Mouse (Mus musculus): ENCODE measurements around the gene Fgfr2. TPM values are rescaled to one million over a fixed set of nuclear protein-coding genes. Genes with fewer than 3 reads are reported as not detected.

Fgfr2 gene
- polyA plus RNA-seq, 1 experiment, result 14.7 TPM

DNA sequence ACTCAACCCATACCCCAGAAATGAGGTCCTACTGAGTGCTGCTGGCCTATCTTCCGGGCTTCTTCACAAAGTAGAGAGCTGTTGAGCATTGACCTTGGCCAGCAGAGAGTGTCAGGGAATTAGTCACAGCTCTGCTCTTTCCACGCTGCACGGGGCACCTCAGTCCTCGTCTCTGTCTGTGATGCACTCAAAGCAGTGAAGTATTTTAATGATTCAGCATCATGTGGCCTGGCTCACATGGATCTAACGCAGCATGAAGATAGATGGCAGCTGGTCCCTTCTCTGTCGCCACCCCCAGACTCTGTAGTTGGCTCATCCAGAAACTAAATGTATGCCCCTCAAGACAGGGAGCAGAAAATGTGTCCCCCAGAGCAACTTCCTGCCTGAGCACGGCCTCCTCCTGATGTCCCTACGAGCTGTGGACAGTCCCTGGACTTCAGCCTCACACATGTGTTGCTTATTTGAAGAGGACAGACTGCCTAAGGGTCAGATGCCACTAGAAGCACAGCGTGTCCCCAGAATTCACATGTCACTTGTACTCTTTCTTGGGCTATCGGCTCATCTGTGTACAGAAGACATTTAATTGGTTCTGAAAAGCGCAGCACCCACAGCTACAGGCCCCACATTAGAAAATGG, 697.7 kb downstream of the Fgfr2 start:
- 0 out of 2 replicates have a peak, but pooled peaks cover 2% of the 10 kb centered on the region for H3K27me3 ChIP-seq (ENCODE audit: control insufficient read depth, insufficient read depth, low read length)
- WGBS, result 79% methylated on average over 11 of the region's 11 CpGs
- H3K27ac ChIP-seq (ENCODE audit: insufficient read depth, low read depth, low read length), result no peak overlapping the region
- H3K36me3 ChIP-seq (ENCODE audit: control insufficient read depth, insufficient read depth, low read length), result no peaks in the 10 kb centered on the region
- TF ChIP-seq POLR2A (IDR thresholded peaks at IDR 0.05; ENCODE audit: low read depth, low read length), result no peak
- TF ChIP-seq CTCF (IDR thresholded peaks at IDR 0.05; ENCODE audit: extremely low read depth, insufficient read length, insufficient replicate concordance, low read depth, low read length), result no peak
- no peak overlapping the region for H3K4me3 ChIP-seq (ENCODE audit: low read depth, low read length)
- H3K4me1 ChIP-seq (ENCODE audit: control insufficient read depth, insufficient read depth, insufficient read length, low read length), result peaks cover 2% of the 10 kb centered on the region; the same call in 1 of the 2 replicates

DNA sequence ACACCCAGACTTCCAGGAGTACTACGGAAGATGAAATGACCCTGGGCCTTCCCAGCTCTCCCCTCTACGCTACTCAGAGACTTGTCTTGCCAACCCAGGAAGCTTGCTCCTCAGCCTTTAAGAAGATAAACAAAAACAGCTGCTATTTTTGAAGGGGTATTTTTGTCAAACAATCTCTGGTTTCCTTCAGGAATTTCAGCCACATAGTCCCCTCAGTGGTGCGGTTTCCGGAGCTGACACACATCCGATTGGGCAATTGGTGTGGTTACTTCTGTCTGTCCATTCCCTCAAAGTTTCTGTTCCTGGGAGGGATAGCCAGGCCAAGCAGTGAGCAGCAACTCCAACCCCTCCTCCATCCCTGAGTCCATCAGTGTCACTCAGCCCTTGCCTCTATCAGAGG, 699.6 kb downstream of the Fgfr2 start:
- H3K4me3 ChIP-seq (ENCODE audit: low read depth, low read length), result no peak overlapping the region
- H3K27ac ChIP-seq (ENCODE audit: insufficient read depth, low read depth, low read length), result no peak overlapping the region
- H3K4me1 ChIP-seq (ENCODE audit: control insufficient read depth, insufficient read depth, insufficient read length, low read length), result peaks cover 2% of the 10 kb centered on the region; the same call in 1 of the 2 replicates
- TF ChIP-seq CTCF (IDR thresholded peaks at IDR 0.05; ENCODE audit: extremely low read depth, insufficient read length, insufficient replicate concordance, low read depth, low read length), result no peak
- TF ChIP-seq POLR2A (IDR thresholded peaks at IDR 0.05; ENCODE audit: low read depth, low read length), result no peak
- WGBS, result 75% methylated on average over 5 of the region's 5 CpGs
- 0 out of 2 replicates have a peak, but pooled peaks cover 2% of the 10 kb centered on the region for H3K27me3 ChIP-seq (ENCODE audit: control insufficient read depth, insufficient read depth, low read length)
- H3K36me3 ChIP-seq (ENCODE audit: control insufficient read depth, insufficient read depth, low read length), result no peaks in the 10 kb centered on the region

DNA sequence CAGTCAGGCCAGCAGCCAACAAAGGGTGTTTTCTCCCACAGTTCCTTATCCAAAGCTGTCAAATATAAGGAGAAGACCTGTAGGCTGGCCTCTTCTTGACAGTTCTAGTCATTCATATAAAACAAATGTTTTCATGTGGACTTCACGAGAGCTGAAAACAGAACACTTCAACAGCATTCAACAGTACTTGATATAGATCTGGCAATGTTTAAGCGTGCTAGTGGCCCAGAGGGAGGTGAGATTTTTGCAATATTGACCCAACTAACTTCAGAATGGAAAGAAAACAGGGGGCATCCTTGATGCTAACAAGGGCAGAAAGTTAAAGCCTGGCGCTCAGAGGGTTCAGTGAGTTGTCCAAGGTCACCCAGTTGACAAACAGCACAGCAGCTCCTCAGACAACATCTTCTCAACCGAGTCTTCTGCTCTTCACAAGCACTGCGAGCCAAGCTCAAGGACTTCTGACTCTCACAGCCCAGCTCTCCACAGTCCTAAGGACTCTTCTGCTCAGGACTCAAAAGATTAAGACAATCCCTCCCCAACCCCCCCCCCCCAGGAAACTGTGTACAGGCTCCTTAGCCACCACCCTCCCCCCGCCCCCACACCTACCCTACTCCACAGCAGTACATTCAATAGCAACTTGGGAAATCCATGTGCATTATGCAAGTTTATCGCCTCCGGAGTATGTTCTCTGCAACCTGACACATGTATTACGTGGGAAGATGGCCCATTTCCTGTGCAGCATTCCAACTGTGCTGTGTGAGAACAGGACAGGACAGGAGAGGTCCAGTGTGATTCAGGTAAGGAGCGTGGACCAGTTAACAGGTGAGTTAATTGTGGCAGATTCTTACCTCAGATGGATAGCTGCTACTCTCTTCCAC, 703.5 kb downstream of the Fgfr2 start:
- no peak overlapping the region for H3K4me3 ChIP-seq (ENCODE audit: low read depth, low read length)
- 0 out of 2 replicates have a peak, but pooled peaks cover 2% of the 10 kb centered on the region for H3K27me3 ChIP-seq (ENCODE audit: control insufficient read depth, insufficient read depth, low read length)
- H3K27ac ChIP-seq (ENCODE audit: insufficient read depth, low read depth, low read length), result no peak overlapping the region
- 87% methylated on average over 10 of the region's 10 CpGs for WGBS
- TF ChIP-seq POLR2A (IDR thresholded peaks at IDR 0.05; ENCODE audit: low read depth, low read length) (no peak), CTCF (IDR thresholded peaks at IDR 0.05; ENCODE audit: extremely low read depth, insufficient read length, insufficient replicate concordance, low read depth, low read length) (no peak)
- H3K36me3 ChIP-seq (ENCODE audit: control insufficient read depth, insufficient read depth, low read length), result no peaks in the 10 kb centered on the region
- no peaks in the 10 kb centered on the region for H3K4me1 ChIP-seq (ENCODE audit: control insufficient read depth, insufficient read depth, insufficient read length, low read length)

DNA sequence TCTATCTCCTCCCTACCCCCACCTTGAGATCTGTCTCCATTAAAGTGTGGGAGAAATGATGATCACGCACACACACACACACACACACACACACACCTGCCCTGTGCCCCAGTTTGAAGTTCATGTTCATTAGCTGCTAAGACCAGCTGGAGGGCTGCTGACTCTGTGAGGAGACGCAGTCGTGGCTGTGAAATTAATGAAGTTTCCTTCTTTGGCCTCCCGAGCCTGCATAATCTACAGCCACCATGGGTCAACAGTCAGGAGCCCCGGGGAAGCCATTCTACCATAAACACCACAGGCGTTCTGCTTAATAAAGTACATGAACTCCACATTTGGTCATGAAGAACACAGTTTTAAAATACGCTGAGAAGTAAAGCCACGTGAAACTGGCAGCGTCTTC, 706.3 kb downstream of the Fgfr2 start:
- Histone ChIP-seq H3K27me3 (ENCODE audit: control insufficient read depth, insufficient read depth, low read length) (no peaks in the 10 kb centered on the region), H3K4me1 (ENCODE audit: control insufficient read depth, insufficient read depth, insufficient read length, low read length) (no peaks in the 10 kb centered on the region), H3K27ac (ENCODE audit: insufficient read depth, low read depth, low read length) (no peak overlapping the region), H3K36me3 (ENCODE audit: control insufficient read depth, insufficient read depth, low read length) (no peaks in the 10 kb centered on the region), H3K4me3 (ENCODE audit: low read depth, low read length) (no peak overlapping the region)
- WGBS, result 71% methylated on average over 9 of the region's 9 CpGs
- TF ChIP-seq POLR2A (IDR thresholded peaks at IDR 0.05; ENCODE audit: low read depth, low read length), result no peak
- no peak for TF ChIP-seq CTCF (IDR thresholded peaks at IDR 0.05; ENCODE audit: extremely low read depth, insufficient read length, insufficient replicate concordance, low read depth, low read length)

DNA sequence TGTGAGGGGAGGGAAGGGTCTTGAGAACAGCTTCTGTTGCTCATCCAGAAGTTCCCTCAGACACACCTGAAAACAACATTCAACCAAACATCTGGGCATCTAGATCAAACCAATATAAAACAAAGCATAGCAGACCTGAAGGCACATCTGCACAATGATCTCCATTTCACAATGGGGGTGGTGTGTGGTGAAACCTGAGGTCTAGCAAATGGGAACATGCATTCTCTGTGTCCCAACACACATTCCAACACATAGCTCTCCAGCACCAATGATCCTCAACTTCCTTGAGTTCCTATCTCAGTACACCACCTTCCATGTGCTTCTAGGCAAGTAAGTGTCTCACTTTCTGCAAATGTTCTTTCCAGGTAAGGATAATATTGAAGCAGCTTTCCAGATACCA, 707.3 kb downstream of the Fgfr2 start:
- Histone ChIP-seq H3K36me3 (ENCODE audit: control insufficient read depth, insufficient read depth, low read length) (no peaks in the 10 kb centered on the region), H3K4me3 (ENCODE audit: low read depth, low read length) (no peak overlapping the region), H3K27ac (ENCODE audit: insufficient read depth, low read depth, low read length) (no peak overlapping the region), H3K27me3 (ENCODE audit: control insufficient read depth, insufficient read depth, low read length) (no peaks in the 10 kb centered on the region), H3K4me1 (ENCODE audit: control insufficient read depth, insufficient read depth, insufficient read length, low read length) (no peaks in the 10 kb centered on the region)
- TF ChIP-seq POLR2A (IDR thresholded peaks at IDR 0.05; ENCODE audit: low read depth, low read length), result no peak
- TF ChIP-seq CTCF (IDR thresholded peaks at IDR 0.05; ENCODE audit: extremely low read depth, insufficient read length, insufficient replicate concordance, low read depth, low read length), result no peak

DNA sequence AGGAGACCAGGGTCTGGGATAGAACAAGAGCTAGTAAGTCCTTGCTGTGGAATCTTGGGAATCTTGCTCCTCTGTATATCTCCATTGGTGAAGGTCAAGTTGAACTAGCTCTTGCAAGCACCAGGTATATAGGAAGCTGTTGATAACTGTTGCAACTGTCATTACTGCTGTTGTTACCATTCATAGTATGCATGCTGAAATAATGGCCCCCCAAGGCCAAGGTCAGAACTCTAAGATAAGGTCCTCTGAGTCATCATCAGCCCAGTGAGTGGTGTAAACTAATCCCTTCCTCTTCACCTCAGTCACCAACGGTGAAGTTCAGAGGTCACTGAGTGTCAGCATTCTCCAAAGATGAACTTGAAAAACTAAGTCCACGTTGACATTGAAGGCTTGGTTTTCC, 710.6 kb downstream of the Fgfr2 start:
- TF ChIP-seq POLR2A (IDR thresholded peaks at IDR 0.05; ENCODE audit: low read depth, low read length) (no peak), CTCF (IDR thresholded peaks at IDR 0.05; ENCODE audit: extremely low read depth, insufficient read length, insufficient replicate concordance, low read depth, low read length) (no peak)
- no peak overlapping the region for H3K27ac ChIP-seq (ENCODE audit: insufficient read depth, low read depth, low read length)
- 21% methylated on average over 2 of the region's 2 CpGs for WGBS

DNA sequence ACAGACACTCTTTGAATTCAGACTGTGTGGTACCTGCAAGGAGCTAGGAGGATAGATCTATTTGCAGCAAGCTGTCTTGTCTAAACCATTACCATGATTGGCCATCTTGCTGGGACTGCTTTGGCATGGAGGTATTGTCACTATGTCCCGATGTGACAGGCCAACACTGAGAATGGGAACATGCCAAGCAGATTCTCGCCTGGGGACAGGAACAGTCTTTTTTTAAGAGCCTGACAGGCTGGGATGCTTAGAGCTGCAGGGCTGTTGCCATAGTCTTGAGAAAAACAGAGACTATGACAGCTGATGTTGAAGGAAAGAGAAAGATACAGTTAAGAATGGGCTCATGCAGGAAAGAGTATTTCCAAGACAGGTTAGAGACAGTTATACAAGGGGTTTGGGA, 711.4 kb downstream of the Fgfr2 start:
- WGBS, result 90% methylated on average over 2 of the region's 2 CpGs
- Histone ChIP-seq H3K4me1 (ENCODE audit: control insufficient read depth, insufficient read depth, insufficient read length, low read length) (no peaks in the 10 kb centered on the region), H3K36me3 (ENCODE audit: control insufficient read depth, insufficient read depth, low read length) (no peaks in the 10 kb centered on the region), H3K4me3 (ENCODE audit: low read depth, low read length) (no peak overlapping the region), H3K27ac (ENCODE audit: insufficient read depth, low read depth, low read length) (no peak overlapping the region), H3K27me3 (ENCODE audit: control insufficient read depth, insufficient read depth, low read length) (no peaks in the 10 kb centered on the region)
- no peak for TF ChIP-seq POLR2A (IDR thresholded peaks at IDR 0.05; ENCODE audit: low read depth, low read length)

More for the DNA sequence above, 710.6 kb downstream of the Fgfr2 start:
- H3K4me3 ChIP-seq (ENCODE audit: low read depth, low read length), result no peak overlapping the region
- H3K36me3 ChIP-seq (ENCODE audit: control insufficient read depth, insufficient read depth, low read length), result no peaks in the 10 kb centered on the region
- H3K27me3 ChIP-seq (ENCODE audit: control insufficient read depth, insufficient read depth, low read length), result no peaks in the 10 kb centered on the region
- H3K4me1 ChIP-seq (ENCODE audit: control insufficient read depth, insufficient read depth, insufficient read length, low read length), result no peaks in the 10 kb centered on the region

All from small intestine, adult 2 months (tissue).